Mouse (Mus musculus) stomach, postnatal 0 days (tissue): ENCODE data around the gene Csrp1.

ENCODE experiments used
- CTCF ChIP-seq: IDR thresholded peaks from 2 replicates; pipeline ENCODE4 v1.5.1; 2016; ENCODE audit warnings: antibody characterized with exemption, low read depth, mild to moderate bottlenecking, moderate library complexity
- EP300 ChIP-seq: optimal IDR thresholded peaks from 2 replicates; pipeline ENCODE3; 2016; ENCODE audit warnings: antibody characterized with exemption

DNA sequence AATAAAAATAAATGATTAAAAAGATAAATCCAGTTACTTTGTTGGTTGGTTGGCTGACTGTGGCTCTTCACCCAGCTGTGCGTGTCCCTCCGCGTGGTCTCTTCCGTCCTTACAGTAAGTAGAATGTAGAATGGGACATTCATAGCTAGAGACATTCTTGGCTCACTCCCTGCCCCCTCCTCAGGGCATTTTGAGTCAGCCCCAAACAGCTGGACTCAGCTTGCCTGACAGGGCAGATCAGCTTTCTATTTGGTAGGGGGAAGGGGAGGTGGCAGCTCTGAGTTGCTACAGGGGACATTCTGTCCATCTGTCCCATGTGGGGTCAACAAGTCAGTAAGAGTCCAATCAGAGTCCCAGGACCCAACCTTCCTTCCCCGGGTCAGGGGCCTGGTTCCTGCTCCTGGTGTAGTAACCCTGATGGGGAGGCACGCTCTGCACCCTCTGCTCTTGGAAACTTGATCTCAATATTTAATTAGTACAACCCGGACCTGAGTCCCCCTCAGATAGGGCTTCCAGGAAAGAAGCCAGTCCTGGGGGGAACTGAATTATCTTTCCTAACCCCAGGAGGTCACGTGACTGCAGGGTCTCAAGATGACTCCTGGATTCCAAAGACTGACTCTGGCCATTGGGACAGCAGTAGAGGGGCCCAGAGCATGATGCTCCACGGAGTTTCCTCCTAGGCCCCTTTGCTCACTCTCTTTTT is 43.8 kb downstream of the Csrp1 start:
- no peak for TF ChIP-seq CTCF
- no peak for TF ChIP-seq EP300
